8 mouse cellular contexts compared by ENCODE assay signal in the genomic region with DNA sequence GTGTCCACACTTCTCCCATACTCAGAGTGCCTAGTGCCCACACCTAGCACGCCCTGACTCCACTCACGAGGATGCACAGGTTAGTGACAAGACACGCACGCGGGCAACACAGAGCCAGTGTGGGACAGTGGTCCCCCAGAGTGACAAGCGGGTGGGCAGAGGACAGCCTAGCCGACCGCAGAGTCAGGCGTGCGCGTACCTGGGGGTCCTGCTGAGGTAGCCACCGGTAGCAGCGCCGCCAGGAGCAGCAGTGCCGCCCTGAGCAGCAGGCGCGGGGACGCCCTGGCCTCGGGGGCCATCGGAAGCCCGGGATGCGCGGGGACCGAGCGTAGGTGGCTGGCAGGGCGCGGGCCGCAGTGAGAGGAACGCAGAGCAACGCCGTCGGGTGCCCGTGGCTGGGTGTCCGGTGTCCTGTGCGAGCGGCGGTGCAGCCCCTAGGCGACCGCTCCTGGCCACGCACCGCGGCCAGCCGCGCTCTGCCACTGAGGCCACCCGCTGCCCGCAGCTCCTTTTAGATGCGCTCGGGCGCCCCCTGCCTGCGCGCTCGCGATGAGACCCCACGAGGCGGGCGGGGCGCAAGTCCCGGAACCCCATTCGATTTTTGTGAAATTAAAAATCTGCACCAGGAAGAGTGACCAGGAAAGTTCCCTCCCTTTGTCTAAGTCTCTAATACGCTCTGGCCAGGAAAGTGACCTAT. TPM values are rescaled to one million over a fixed set of nuclear protein-coding genes. Genes with fewer than 3 reads are reported as not detected.
DNase-seq lines count a peak whose midpoint lies in the region; ATAC-seq and TF ChIP-seq lines count a peak whose summit lies in the region.

Fndc1 (minus strand) TSS at position 484 of the 697 bp plus-strand sequence.

- no peak within 1 kb of the TSS for H3K27ac ChIP-seq in forebrain, embryonic 13.5 days
- 0 out of 2 replicates have a peak within 1 kb of the TSS, but pooled peaks have one; percentile 43 for H3K27ac ChIP-seq in heart, postnatal 0 days (ENCODE audit: low read depth)
- H3K27ac ChIP-seq in layer of hippocampus, adult 2 months, result peak within 1 kb of the TSS; percentile 79
- H3K27ac ChIP-seq in lung, embryonic 15.5 days, result no peak within 1 kb of the TSS

- no peaks in the 10 kb centered on the region for H3K36me3 ChIP-seq in C2C12 (ENCODE audit: control insufficient read depth, insufficient read depth)
- H3K36me3 ChIP-seq in forebrain, embryonic 13.5 days (ENCODE audit: poor library complexity, severe bottlenecking), result no peaks in the 10 kb centered on the region
- no peaks in the 10 kb centered on the region for H3K36me3 ChIP-seq in heart, postnatal 0 days (replicated peaks; ENCODE audit: control insufficient read depth, insufficient read depth, low read length)
- no peaks in the 10 kb centered on the region for H3K36me3 ChIP-seq in lung, embryonic 15.5 days

- peak; percentile 67 to 78 for DNase-seq in adrenal gland, postnatal 36 days
- peak; percentile 33 for DNase-seq in heart, postnatal 0 days (ENCODE audit: low spot score)
- DNase-seq in layer of hippocampus, adult 2 months (ENCODE audit: low spot score in 2 of 2), result peak in 1 of 2 experiments; percentile 72
- peak; percentile 67 for DNase-seq in ovary, postnatal 36 days (ENCODE audit: low spot score)
- peak; percentile 35 to 64 for DNase-seq in urinary bladder, postnatal 36 days (ENCODE audit: low spot score in 2 of 2)

- no peak for TF ChIP-seq EP300 in heart, postnatal 0 days (IDR thresholded peaks at IDR 0.05; ENCODE audit: low read depth)

- WGBS in forebrain, embryonic 13.5 days, result under 1% methylated on average over 48 of the region's 60 CpGs
- 2% methylated on average over 60 of the region's 60 CpGs for WGBS in heart, postnatal 0 days
- 1% methylated on average over 60 of the region's 60 CpGs for WGBS in lung, embryonic 15.5 days

- no peaks in the 10 kb centered on the region for H3K79me3 ChIP-seq in C2C12 (ENCODE audit: low read depth)

- peaks cover 32% of the 10 kb centered on the region for H3K27me3 ChIP-seq in C2C12 (ENCODE audit: control insufficient read depth, insufficient read depth, insufficient read length)
- H3K27me3 ChIP-seq in forebrain, embryonic 13.5 days, result peaks cover 49% of the 10 kb centered on the region
- peaks cover 53% of the 10 kb centered on the region for H3K27me3 ChIP-seq in heart, postnatal 0 days (ENCODE audit: control insufficient read depth, insufficient read depth, low read length)
- H3K27me3 ChIP-seq in lung, embryonic 15.5 days, result peaks cover 31% of the 10 kb centered on the region

- peaks cover 11% of the 10 kb centered on the region; the same call in 1 of the 2 replicates for H3K4me1 ChIP-seq in forebrain, embryonic 13.5 days
- H3K4me1 ChIP-seq in heart, postnatal 0 days (ENCODE audit: control insufficient read depth, insufficient read depth), result 0 out of 2 replicates have a peak, but pooled peaks cover 17% of the 10 kb centered on the region
- H3K4me1 ChIP-seq in lung, embryonic 15.5 days, result peaks cover 26% of the 10 kb centered on the region

- no peaks in the 10 kb centered on the region for H3K79me2 ChIP-seq in C2C12 (ENCODE audit: control insufficient read depth, insufficient read depth)

- H3K4me2 ChIP-seq in forebrain, embryonic 13.5 days, result peak within 1 kb of the TSS; percentile 98
- H3K4me2 ChIP-seq in heart, postnatal 0 days (ENCODE audit: low read depth, low read length), result peak within 1 kb of the TSS; percentile 84
- peak within 1 kb of the TSS; percentile 98 for H3K4me2 ChIP-seq in lung, embryonic 15.5 days

- no peak within 1 kb of the TSS for H3K4me3 ChIP-seq in C2C12 (ENCODE audit: insufficient read depth, poor library complexity, severe bottlenecking)
- H3K4me3 ChIP-seq in forebrain, embryonic 13.5 days, result peak within 1 kb of the TSS; percentile 55
- H3K4me3 ChIP-seq in heart, postnatal 0 days (ENCODE audit: low read depth, low read length), result peak within 1 kb of the TSS; percentile 56
- peak within 1 kb of the TSS; percentile 73 for H3K4me3 ChIP-seq in layer of hippocampus, adult 2 months
- H3K4me3 ChIP-seq in lung, embryonic 15.5 days, result peak within 1 kb of the TSS; percentile 59

- no peak within 1 kb of the TSS for H3ac ChIP-seq in C2C12 (ENCODE audit: control insufficient read depth, insufficient read length, low read depth)

- ATAC-seq in forebrain, embryonic 13.5 days, result peak; percentile 81
- peak; percentile 42 for ATAC-seq in heart, postnatal 0 days (ENCODE audit: insufficient read depth, low read depth)
- peak; percentile 68; the same call in 1 of the 2 replicates for ATAC-seq in lung, embryonic 15.5 days (ENCODE audit: borderline replicate concordance, extremely low read depth, low FRiP score, low TSS enrichment)

- peak within 1 kb of the TSS; percentile 64 for H3K9ac ChIP-seq in forebrain, embryonic 13.5 days
- peak within 1 kb of the TSS; percentile 59 for H3K9ac ChIP-seq in heart, postnatal 0 days (replicated peaks; ENCODE audit: low read depth, low read length)
- H3K9ac ChIP-seq in lung, embryonic 15.5 days, result peak within 1 kb of the TSS; percentile 61

- TF ChIP-seq CTCF in C2C12 (IDR thresholded peaks at IDR 0.05; ENCODE audit: control insufficient read depth, insufficient read depth, insufficient read length), result peak; percentile 78
- TF ChIP-seq CTCF in heart, postnatal 0 days (IDR thresholded peaks at IDR 0.05; ENCODE audit: low read depth), result peak; percentile 55
- TF ChIP-seq CTCF in layer of hippocampus, adult 2 months (conservative IDR thresholded peaks at IDR 0.05), result peak; percentile 88

- H3K9me3 ChIP-seq in forebrain, embryonic 13.5 days (replicated peaks), result no peaks in the 10 kb centered on the region
- no peaks in the 10 kb centered on the region for H3K9me3 ChIP-seq in heart, postnatal 0 days (replicated peaks; ENCODE audit: control insufficient read depth, low read length)
- H3K9me3 ChIP-seq in lung, embryonic 15.5 days, result no peaks in the 10 kb centered on the region

TF ChIP-seq in C2C12, 6 proteins besides CTCF, POLR2A, EP300 and RAD21:
- TF ChIP-seq CEBPB (IDR thresholded peaks at IDR 0.05; ENCODE audit: low read depth) (no peak), MYOG (IDR thresholded peaks at IDR 0.05; ENCODE audit: control insufficient read depth, extremely low read depth, insufficient read length) (no peak), FOSL1 (IDR thresholded peaks at IDR 0.05; ENCODE audit: insufficient read depth, low read length, poor library complexity, severe bottlenecking) (no peak), USF1 (IDR thresholded peaks at IDR 0.05; ENCODE audit: low read depth) (no peak), MYOD1 (IDR thresholded peaks at IDR 0.05; ENCODE audit: control insufficient read depth, insufficient read length, low read depth) (no peak), MAX (IDR thresholded peaks at IDR 0.05) (no peak)
TF ChIP-seq in C2C12: peak in this region for 0.

RNA-seq across cellular contexts. Expression of gene Fndc1, which starts in this region (rescaled TPM):
- 0.53 TPM for polyA plus RNA-seq in C2C12 (2012; fragmentation: generic; extraction: Trizol)
- 10 to 100 TPM; 12.2 to 17.2 TPM for total RNA-seq in adrenal gland, postnatal 36 days (2021)
- polyA plus RNA-seq in forebrain, embryonic 13.5 days (2015; fragmentation: Nextera tagmentation; extraction: Ambion mirVana), result 0.71 and 1.3 TPM in 2 replicates
- 30.5 and 49.5 TPM in 2 replicates for total RNA-seq in heart, postnatal 0 days (2014; rRNA removed; ENCODE audit: low replicate concordance)
- polyA plus RNA-seq in heart, postnatal 0 days (2015; fragmentation: Nextera tagmentation; extraction: Ambion mirVana), result 22.1 and 26.0 TPM in 2 replicates
- 10 to 100 TPM; 14.9 to 15.4 TPM for total RNA-seq in layer of hippocampus, adult 2 months (2021)
- polyA plus RNA-seq in lung, embryonic 15.5 days (2015; fragmentation: Nextera tagmentation; extraction: Ambion mirVana), result 44.1 and 48.6 TPM in 2 replicates

Comparison
In these comparisons a context has a peak if more than half of its experiments do, and no peak if none do; other contexts are left out.
1. H3K27ac ChIP-seq: peak in heart, postnatal 0 days (single experiment) and layer of hippocampus, adult 2 months (single experiment); none in forebrain, embryonic 13.5 days (single experiment) and lung, embryonic 15.5 days (single experiment).
2. Peak in every context shown above with its lines, with median percentiles within 50 percentile points of each other: CTCF ChIP-seq, ATAC-seq, H3K4me2 ChIP-seq and H3K9ac ChIP-seq.